ENCODE assay signal across 9 mouse cellular contexts in genomic region chr1:180312792-180313311, GRCm38 (mm10). TPM values are rescaled to one million over a fixed set of nuclear protein-coding genes. Genes with fewer than 3 reads are reported as not detected.
DNase-seq lines count a peak whose midpoint lies in the region; ATAC-seq lines count a peak whose summit lies in the region.
"Had no signal": no experiment of that assay in that cellular context is flagged by ENCODE, and none has a peak within 500 bp of the region (broad histone marks: within the 10 kb centered on the region; RNA-seq: fewer than 3 reads in every experiment).

No protein-coding gene starts in this region.

- H3K27ac ChIP-seq in limb, embryonic 12.5 days: no peak overlapping the region
- no peak overlapping the region; the same call in 1 of the 2 replicates for H3K27ac ChIP-seq in limb, embryonic 10.5 days
- peak overlapping the region; percentile 4; the same call in 1 of the 2 replicates for H3K27ac ChIP-seq in heart, embryonic 15.5 days
- no peak overlapping the region for H3K27ac ChIP-seq in liver, embryonic 12.5 days
- H3K27ac ChIP-seq: limb, embryonic 15.5 days had no signal

- no peaks in the 10 kb centered on the region for H3K9me3 ChIP-seq in limb, embryonic 12.5 days
- no peaks in the 10 kb centered on the region for H3K9me3 ChIP-seq in limb, embryonic 10.5 days (replicated peaks)
- no peaks in the 10 kb centered on the region for H3K9me3 ChIP-seq in heart, embryonic 15.5 days (replicated peaks)
- no peaks in the 10 kb centered on the region for H3K9me3 ChIP-seq in liver, embryonic 12.5 days (replicated peaks)
- H3K9me3 ChIP-seq: limb, embryonic 15.5 days had no signal

- H3K9ac ChIP-seq in limb, embryonic 12.5 days (replicated peaks): no peak overlapping the region; the same call in 1 of the 2 replicates
- no peak overlapping the region for H3K9ac ChIP-seq in heart, embryonic 15.5 days
- H3K9ac ChIP-seq in liver, embryonic 12.5 days: no peak overlapping the region
- H3K9ac ChIP-seq: limb, embryonic 15.5 days had no signal

- H3K4me3 ChIP-seq in limb, embryonic 12.5 days (replicated peaks): no peak overlapping the region
- no peak overlapping the region for H3K4me3 ChIP-seq in limb, embryonic 10.5 days
- H3K4me3 ChIP-seq in heart, embryonic 15.5 days: no peak overlapping the region
- H3K4me3 ChIP-seq in liver, embryonic 12.5 days: no peak overlapping the region

- H3K4me1 ChIP-seq in limb, embryonic 12.5 days (replicated peaks): peaks cover 21% of the 10 kb centered on the region
- H3K4me1 ChIP-seq in limb, embryonic 10.5 days: peaks cover 18% of the 10 kb centered on the region
- peaks cover 40% of the 10 kb centered on the region for H3K4me1 ChIP-seq in heart, embryonic 15.5 days (replicated peaks)
- H3K4me1 ChIP-seq in liver, embryonic 12.5 days: peaks cover 24% of the 10 kb centered on the region

- ATAC-seq in limb, embryonic 12.5 days (ENCODE audit: insufficient number of reproducible peaks, insufficient read depth, low FRiP score, low TSS enrichment, low read depth): no peak
- 0 out of 2 replicates have a peak, but pooled peaks have one; percentile 19 for ATAC-seq in erythroid progenitor cell, adult 5-6 weeks (replicated peaks; ENCODE audit: low FRiP score, poor library complexity, severe bottlenecking)
- ATAC-seq in heart, embryonic 15.5 days (replicated peaks; ENCODE audit: insufficient number of reproducible peaks, insufficient read depth, low FRiP score, low read depth): no peak; the same call in 1 of the 2 replicates
- ATAC-seq in liver, embryonic 12.5 days: no peak

- no peaks in the 10 kb centered on the region for H3K27me3 ChIP-seq in limb, embryonic 12.5 days
- H3K27me3 ChIP-seq in limb, embryonic 10.5 days (ENCODE audit: low read depth, poor library complexity, severe bottlenecking): peaks cover 7% of the 10 kb centered on the region
- H3K27me3 ChIP-seq in heart, embryonic 15.5 days: no peaks in the 10 kb centered on the region
- peaks cover 34% of the 10 kb centered on the region for H3K27me3 ChIP-seq in liver, embryonic 12.5 days (replicated peaks)
- H3K27me3 ChIP-seq: limb, embryonic 15.5 days had no signal

- no peak for DNase-seq in limb, embryonic 10.5 days (ENCODE audit: low spot score)
- peak; percentile 82 for DNase-seq in adrenal gland, postnatal 10 days
- DNase-seq in lung, postnatal 10 days: peak; percentile 75
- no peak for DNase-seq in T-cell, adult 2 months (ENCODE audit: low spot score)

- WGBS in limb, embryonic 12.5 days: 51% methylated on average over 6 of the region's 6 CpGs
- WGBS in limb, embryonic 10.5 days: 56% methylated on average over 6 of the region's 6 CpGs
- WGBS in heart, embryonic 15.5 days: 41% methylated on average over 6 of the region's 6 CpGs
- 46% methylated on average over 6 of the region's 6 CpGs for WGBS in liver, embryonic 12.5 days (ENCODE audit: insufficient replicate concordance)

- peak overlapping the region; percentile 59 for H3K4me2 ChIP-seq in limb, embryonic 12.5 days
- peak overlapping the region; percentile 58 for H3K4me2 ChIP-seq in heart, embryonic 15.5 days
- H3K4me2 ChIP-seq in liver, embryonic 12.5 days: no peak overlapping the region

- no peaks in the 10 kb centered on the region for H3K36me3 ChIP-seq in limb, embryonic 12.5 days
- no peaks in the 10 kb centered on the region for H3K36me3 ChIP-seq in limb, embryonic 10.5 days
- H3K36me3 ChIP-seq in heart, embryonic 15.5 days: no peaks in the 10 kb centered on the region
- H3K36me3 ChIP-seq in liver, embryonic 12.5 days: no peaks in the 10 kb centered on the region
- H3K36me3 ChIP-seq: limb, embryonic 15.5 days had no signal

RNA-seq across cellular contexts. Expression of gene Itpkb, which starts 17.4 kb away (rescaled TPM):
- 13.9 and 14.5 TPM in 2 replicates for polyA plus RNA-seq in limb, embryonic 12.5 days (2016; fragmentation: Nextera tagmentation; extraction: Ambion mirVana)
- 6.2 and 10.1 TPM in 2 replicates for polyA plus RNA-seq in limb, embryonic 10.5 days (2016; fragmentation: Nextera tagmentation; extraction: Ambion mirVana)
- 10 to 100 TPM; 59.2 to 73.0 TPM for total RNA-seq in adrenal gland, postnatal 10 days (2021)
- total RNA-seq in erythroid progenitor cell, adult 5-6 weeks (2015; ENCODE audit: low replicate concordance): 2.5 and 6.5 TPM in 2 replicates
- total RNA-seq in erythroid progenitor cell, adult 5-6 weeks (2017; ENCODE audit: low replicate concordance): 1.9 and 2.6 TPM in 2 replicates
- polyA plus RNA-seq in heart, embryonic 15.5 days (2015; fragmentation: Nextera tagmentation; extraction: Ambion mirVana): 6.1 and 7.5 TPM in 2 replicates
- polyA plus RNA-seq in liver, embryonic 12.5 days (2016; fragmentation: Nextera tagmentation; extraction: Ambion mirVana): 4.0 and 4.3 TPM in 2 replicates

RNA-seq across cellular contexts. Expression of gene Psen2, which starts 49.6 kb away (rescaled TPM):
- polyA plus RNA-seq in limb, embryonic 12.5 days (2016; fragmentation: Nextera tagmentation; extraction: Ambion mirVana): 10.3 and 10.7 TPM in 2 replicates
- polyA plus RNA-seq in limb, embryonic 10.5 days (2016; fragmentation: Nextera tagmentation; extraction: Ambion mirVana): 6.7 and 7.1 TPM in 2 replicates
- 10 to 100 TPM; 25.4 to 26.7 TPM for total RNA-seq in adrenal gland, postnatal 10 days (2021)
- 4.2 and 12.6 TPM in 2 replicates for total RNA-seq in erythroid progenitor cell, adult 5-6 weeks (2015; ENCODE audit: low replicate concordance)
- total RNA-seq in erythroid progenitor cell, adult 5-6 weeks (2017; ENCODE audit: low replicate concordance): 5.9 and 7.3 TPM in 2 replicates
- 14.9 and 17.4 TPM in 2 replicates for polyA plus RNA-seq in heart, embryonic 15.5 days (2015; fragmentation: Nextera tagmentation; extraction: Ambion mirVana)
- 20.9 and 21.3 TPM in 2 replicates for polyA plus RNA-seq in liver, embryonic 12.5 days (2016; fragmentation: Nextera tagmentation; extraction: Ambion mirVana)

Comparison
In these comparisons a context has a peak if more than half of its experiments do, and no peak if none do; other contexts are left out.
1. DNase-seq: peak in adrenal gland, postnatal 10 days (single experiment) and lung, postnatal 10 days (single experiment); none in limb, embryonic 10.5 days (single experiment) and T-cell, adult 2 months (single experiment).